Mouse (Mus musculus) right cerebral cortex, adult 18-20 months (tissue): Measurements from ENCODE around the gene Cox6a2.

ENCODE experiments used
- DNase-seq: peaks from one replicate; pipeline ENCODE4 v3.0.0; 2022; ENCODE audit warnings: mixed read lengths

The Cox6a2 gene

GRCm38 (mm10) chr7:128206152-128206551 lies at the start of gene Cox6a2:
Cox6a2 (minus strand) TSS chr7:128206387.
- DNase-seq = no peak

- DNase-seq = no peak
Measured at GRCm38 (mm10) chr7:128255757-128256156, 49.6 kb upstream of the Cox6a2 start.

- no peak for DNase-seq
Measured at GRCm38 (mm10) chr7:128254978-128255377, 48.8 kb upstream of the Cox6a2 start.

GRCm38 (mm10) chr7:128252609-128253008 lies 46.4 kb upstream of the Cox6a2 start:
- peak; percentile 85 for DNase-seq

GRCm38 (mm10) chr7:128251946-128252345 lies 45.8 kb upstream of the Cox6a2 start:
- no peak for DNase-seq

- DNase-seq = no peak
Measured at GRCm38 (mm10) chr7:128249998-128250397, 43.8 kb upstream of the Cox6a2 start.

- DNase-seq = no peak
Measured at GRCm38 (mm10) chr7:128248081-128249042, 42.2 kb upstream of the Cox6a2 start.

- peak; percentile 85 for DNase-seq
Measured at GRCm38 (mm10) chr7:128247443-128247842, 41.3 kb upstream of the Cox6a2 start.

- peak; percentile 58 for DNase-seq
Measured at GRCm38 (mm10) chr7:128246496-128247391, 40.6 kb upstream of the Cox6a2 start, which contains the start of gene Tgfb1i1. Tgfb1i1 (plus strand) TSS chr7:128246812.

- no peak for DNase-seq
Measured at GRCm38 (mm10) chr7:128245547-128245946, 39.4 kb upstream of the Cox6a2 start.

- no peak for DNase-seq
Measured at GRCm38 (mm10) chr7:128244410-128245025, 38.3 kb upstream of the Cox6a2 start.

- no peak for DNase-seq
Measured at GRCm38 (mm10) chr7:128243921-128244320, 37.7 kb upstream of the Cox6a2 start.

- no peak for DNase-seq
Measured at GRCm38 (mm10) chr7:128242331-128242730, 36.1 kb upstream of the Cox6a2 start.

GRCm38 (mm10) chr7:128240131-128240784 lies 34.1 kb upstream of the Cox6a2 start:
- DNase-seq = no peak

- DNase-seq = no peak
Measured at GRCm38 (mm10) chr7:128238991-128239390, 32.8 kb upstream of the Cox6a2 start.

GRCm38 (mm10) chr7:128237927-128238778 lies 32.0 kb upstream of the Cox6a2 start, which contains the start of gene 9130023H24Rik:
9130023H24Rik (minus strand) TSS chr7:128238031.
- peak; percentile 100 for DNase-seq

GRCm38 (mm10) chr7:128237593-128237926 lies 31.4 kb upstream of the Cox6a2 start:
- DNase-seq = no peak

- peak; percentile 82 for DNase-seq
Measured at GRCm38 (mm10) chr7:128236856-128237592, 30.8 kb upstream of the Cox6a2 start, which contains the start of gene Armc5. Armc5 (plus strand) TSS chr7:128237342.

GRCm38 (mm10) chr7:128236426-128236825 lies 30.2 kb upstream of the Cox6a2 start:
- DNase-seq = no peak

- no peak for DNase-seq
Measured at GRCm38 (mm10) chr7:128235481-128235880, 29.3 kb upstream of the Cox6a2 start.
